Mouse (Mus musculus) myocyte (in vitro differentiated cells): Measurements from ENCODE around the gene Gxylt2.

ENCODE experiments used
- MYOD1 ChIP-seq, 3 experiments: IDR thresholded peaks; one replicate each; pipeline ENCODE4 v1.6.1; 2011; ENCODE audit warnings: control low read depth in 2 of 3, low read depth in 2 of 3, mild to moderate bottlenecking in 2 of 3, moderate library complexity in 1 of 3; ENCODE audit not compliant: insufficient read length in 2 of 3, control insufficient read depth in 1 of 3
- POLR2A ChIP-seq: IDR thresholded peaks from one replicate; pipeline ENCODE4 v1.6.1; 2011; ENCODE audit warnings: low read depth, mild to moderate bottlenecking, control low read depth, moderate library complexity; ENCODE audit not compliant: insufficient read length
- TCF12 ChIP-seq: IDR thresholded peaks from one replicate; pipeline ENCODE4 v1.6.1; 2011; ENCODE audit warnings: mild to moderate bottlenecking, control low read depth; ENCODE audit not compliant: poor library complexity, insufficient read depth, severe bottlenecking

DNA sequence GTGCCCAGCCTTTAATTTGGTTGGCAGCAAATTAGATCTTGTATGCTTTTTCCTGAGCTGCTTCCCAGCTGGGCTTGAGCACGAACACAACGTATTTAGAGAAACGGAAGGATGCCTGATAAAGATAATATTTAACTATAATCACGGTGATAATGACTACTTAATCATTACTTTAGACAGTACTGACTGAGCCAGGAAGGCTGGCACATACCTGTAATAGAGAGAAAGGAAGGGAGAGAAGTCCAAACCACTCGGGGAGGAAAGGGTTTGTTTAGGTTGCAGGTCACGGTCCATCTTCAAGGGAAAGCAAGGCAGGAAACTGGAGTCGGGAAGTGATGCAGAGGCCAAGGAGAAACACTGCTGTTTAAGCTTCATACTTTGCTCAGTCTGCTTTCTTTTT lies 11.6 kb downstream of the Gxylt2 start:
- no peak for TF ChIP-seq POLR2A
- no peak for TF ChIP-seq TCF12
- no peak for TF ChIP-seq MYOD1 (IDR thresholded peaks at IDR 0.05; ENCODE audit: control insufficient read depth in 1 of 3, insufficient read length in 2 of 3, low read depth in 2 of 3)
